Mouse (Mus musculus) small intestine, adult 2 months (tissue): ENCODE data around the gene Jak1. TPM values are rescaled to one million over a fixed set of nuclear protein-coding genes. Genes with fewer than 3 reads are reported as not detected.
A peak's percentile ranks its signal among the peaks of the same experiment; 100 is the strongest.

ENCODE experiments used
- H3K27ac ChIP-seq: fragments of 200-500 bp; 2 replicates; pipeline ENCODE4 v1.5.1; 2012; ENCODE audit warnings: low read depth, low read length, control low read depth, inconsistent platforms; ENCODE audit not compliant: insufficient read depth
- H3K27me3 ChIP-seq: fragments of 200-500 bp; 2 replicates; pipeline ENCODE4 v1.6.1; 2012; ENCODE audit warnings: mild to moderate bottlenecking, moderate library complexity, low read length, inconsistent platforms; ENCODE audit not compliant: control insufficient read depth, insufficient read depth
- H3K36me3 ChIP-seq: fragments of 200-500 bp; 2 replicates; pipeline ENCODE4 v1.6.1; 2012; ENCODE audit warnings: mild to moderate bottlenecking, low read length, control low read depth, inconsistent platforms; ENCODE audit not compliant: control insufficient read depth, insufficient read depth
- H3K4me1 ChIP-seq: fragments of 200-500 bp; 2 replicates; pipeline ENCODE4 v1.6.1; 2012; ENCODE audit warnings: low read length, inconsistent platforms, mixed read lengths; ENCODE audit not compliant: control insufficient read depth, insufficient read depth, insufficient read length
- H3K4me3 ChIP-seq: fragments of 200-500 bp; 2 replicates; pipeline ENCODE4 v1.5.1; 2012; ENCODE audit warnings: low read depth, mild to moderate bottlenecking, control low read depth, inconsistent platforms, low read length, moderate library complexity
- CTCF ChIP-seq: fragments of 200-500 bp; IDR thresholded peaks from 2 replicates; pipeline ENCODE4 v1.5.1; 2012; ENCODE audit warnings: low read depth, mild to moderate bottlenecking, control low read depth, inconsistent platforms, low read length, moderate library complexity, mixed read lengths; ENCODE audit not compliant: insufficient replicate concordance, insufficient read length; ENCODE audit errors: extremely low read depth
- POLR2A ChIP-seq: fragments of 200-500 bp; IDR thresholded peaks from 2 replicates; pipeline ENCODE4 v1.6.1; 2012; ENCODE audit warnings: low read depth, mild to moderate bottlenecking, control low read depth, inconsistent platforms, low read length, moderate library complexity
- WGBS: fragments of 180-500 bp; shearing (Covaris S2); methylation state at CpG from one replicate; pipeline ENCODE4 v1.1.7; 2018; 5-methylcytosine and 5-hydroxymethylcytosine counted together
- polyA plus RNA-seq: library from polyadenylated mRNA; depleted of rRNA; stranded (reverse); fragments of >200 nt; gene quantifications from 2 replicates; pipeline ENCODE4 v1.2.3, GENCODE M21; 2012

Gene Jak1
- polyA plus RNA-seq, 1 experiment: 19.6 TPM

GRCm38 (mm10) chr4:101227398-101227797 is 37.7 kb downstream of the Jak1 start:
- TF ChIP-seq POLR2A (no peak), CTCF (no peak)
- WGBS: 33% methylated on average over 3 of the region's 3 CpGs
- H3K27ac ChIP-seq: no peak overlapping the region

GRCm38 (mm10) chr4:101225984-101226383 is 39.1 kb downstream of the Jak1 start:
- peaks cover 10% of the 10 kb centered on the region; the same call in 1 of the 2 replicates for H3K4me1 ChIP-seq
- no peaks in the 10 kb centered on the region for H3K27me3 ChIP-seq
- H3K36me3 ChIP-seq: no peaks in the 10 kb centered on the region; the same call in 1 of the 2 replicates
- no peak overlapping the region for H3K4me3 ChIP-seq
- WGBS: 90% methylated on average over 5 of the region's 5 CpGs
- no peak overlapping the region for H3K27ac ChIP-seq
- no peak for TF ChIP-seq POLR2A
- TF ChIP-seq CTCF: no peak

More at GRCm38 (mm10) chr4:101227398-101227797, 37.7 kb downstream of the Jak1 start:
- Histone ChIP-seq H3K36me3 (no peaks in the 10 kb centered on the region; the same call in 1 of the 2 replicates), H3K27me3 (no peaks in the 10 kb centered on the region), H3K4me1 (peaks cover 10% of the 10 kb centered on the region; the same call in 1 of the 2 replicates), H3K4me3 (no peak overlapping the region)

- Histone ChIP-seq H3K27me3 (no peaks in the 10 kb centered on the region), H3K36me3 (no peaks in the 10 kb centered on the region), H3K4me3 (no peak overlapping the region), H3K27ac (no peak overlapping the region), H3K4me1 (peaks cover 11% of the 10 kb centered on the region; the same call in 1 of the 2 replicates)
- WGBS: 44% methylated on average over 2 of the region's 2 CpGs
- TF ChIP-seq POLR2A (no peak), CTCF (no peak)
These were observed 44.1 kb downstream of the Jak1 start for GRCm38 (mm10) chr4:101220946-101221345.

- H3K4me1 ChIP-seq: peaks cover 11% of the 10 kb centered on the region; the same call in 1 of the 2 replicates
- H3K27ac ChIP-seq: no peak overlapping the region
- no peak for TF ChIP-seq POLR2A
These were observed 45.2 kb downstream of the Jak1 start for GRCm38 (mm10) chr4:101219839-101220238.

GRCm38 (mm10) chr4:101217026-101217540 is 48.0 kb downstream of the Jak1 start:
- no peak overlapping the region for H3K4me3 ChIP-seq
- no peaks in the 10 kb centered on the region for H3K27me3 ChIP-seq
- H3K27ac ChIP-seq: 0 out of 2 replicates have a peak overlapping the region, but pooled peaks have one; percentile 14
- H3K36me3 ChIP-seq: no peaks in the 10 kb centered on the region
- TF ChIP-seq CTCF (no peak), POLR2A (no peak)
- WGBS: 24% methylated on average over 2 of the region's 2 CpGs
- H3K4me1 ChIP-seq: peaks cover 8% of the 10 kb centered on the region; the same call in 1 of the 2 replicates

More at GRCm38 (mm10) chr4:101219839-101220238, 45.2 kb downstream of the Jak1 start:
- Histone ChIP-seq H3K4me3 (no peak overlapping the region), H3K27me3 (no peaks in the 10 kb centered on the region), H3K36me3 (no peaks in the 10 kb centered on the region)
- WGBS: 46% methylated on average over 2 of the region's 2 CpGs

- H3K4me3 ChIP-seq: no peak overlapping the region
- no peaks in the 10 kb centered on the region for H3K36me3 ChIP-seq
- peaks cover 8% of the 10 kb centered on the region; the same call in 1 of the 2 replicates for H3K4me1 ChIP-seq
- WGBS: 73% methylated on average over 4 of the region's 4 CpGs
- H3K27ac ChIP-seq: no peak overlapping the region
- H3K27me3 ChIP-seq: no peaks in the 10 kb centered on the region
- TF ChIP-seq POLR2A (no peak), CTCF (no peak)
These were observed 48.8 kb downstream of the Jak1 start for GRCm38 (mm10) chr4:101216286-101216685.

GRCm38 (mm10) chr4:101213477-101213876 is 51.6 kb downstream of the Jak1 start:
- Histone ChIP-seq H3K36me3 (no peaks in the 10 kb centered on the region), H3K4me1 (peaks cover 8% of the 10 kb centered on the region; the same call in 1 of the 2 replicates), H3K27ac (no peak overlapping the region), H3K27me3 (no peaks in the 10 kb centered on the region), H3K4me3 (no peak overlapping the region)
- TF ChIP-seq CTCF (no peak), POLR2A (no peak)
- WGBS: 69% methylated on average over 2 of the region's 2 CpGs
